In the genomic region with DNA sequence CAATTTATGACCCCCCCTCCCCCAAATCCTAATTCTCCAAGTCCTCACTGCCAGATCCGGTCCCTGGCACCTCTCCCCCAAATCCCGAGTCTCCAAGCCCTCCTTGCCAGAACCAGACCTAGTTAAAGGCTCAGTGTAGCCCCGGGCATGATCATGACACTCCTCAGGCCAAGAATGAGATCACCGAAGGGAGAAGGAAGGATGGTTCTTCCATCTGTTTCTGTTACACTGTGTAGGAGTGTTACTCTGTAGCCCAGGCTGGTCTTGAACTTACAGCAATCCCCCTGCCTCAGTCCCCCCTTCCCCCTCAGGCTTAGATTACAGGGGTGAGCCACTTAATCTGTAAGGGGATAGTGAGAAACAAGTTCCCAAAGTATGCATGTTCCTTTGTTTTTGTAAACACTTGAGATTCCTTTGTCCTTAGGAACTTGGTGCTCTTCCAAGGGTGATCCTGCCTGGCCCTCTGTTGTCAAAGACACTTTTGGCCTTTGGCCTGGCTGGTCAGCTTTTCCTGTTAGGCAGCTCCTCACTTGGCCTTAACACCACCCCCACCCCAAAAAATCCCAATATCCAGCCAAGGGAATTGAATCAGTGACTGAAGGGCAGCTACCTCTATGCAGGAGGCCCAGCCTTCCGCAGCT, we compare ENCODE assay signal across 10 mouse cellular contexts. TPM values are rescaled to one million over a fixed set of nuclear protein-coding genes. Genes with fewer than 3 reads are reported as not detected.
A peak's percentile ranks its signal among the peaks of the same experiment; 100 is the strongest.
DNase-seq lines count a peak whose midpoint lies in the region; ATAC-seq and TF ChIP-seq lines count a peak whose summit lies in the region.
"Had no signal": no experiment of that assay in that cellular context is flagged by ENCODE, and none has a peak within 500 bp of the region (broad histone marks: within the 10 kb centered on the region; RNA-seq: fewer than 3 reads in every experiment).

No protein-coding gene starts in this region.

- H3K36me3 ChIP-seq in intestine, embryonic 15.5 days = no peaks in the 10 kb centered on the region
- no peaks in the 10 kb centered on the region for H3K36me3 ChIP-seq in intestine, postnatal 0 days (ENCODE audit: control insufficient read depth, insufficient read depth)
- H3K36me3 ChIP-seq: embryonic facial prominence, embryonic 15.5 days; liver, embryonic 15.5 days had no signal

- H3K4me2 ChIP-seq in intestine, embryonic 15.5 days (replicated peaks) = no peak overlapping the region
- H3K4me2 ChIP-seq in intestine, postnatal 0 days (replicated peaks; ENCODE audit: low read depth) = no peak overlapping the region

- no peaks in the 10 kb centered on the region for H3K9me3 ChIP-seq in intestine, embryonic 15.5 days
- H3K9me3 ChIP-seq in intestine, postnatal 0 days (ENCODE audit: control insufficient read depth) = no peaks in the 10 kb centered on the region
- H3K9me3 ChIP-seq: embryonic facial prominence, embryonic 15.5 days; liver, embryonic 15.5 days had no signal

- H3K4me3 ChIP-seq in intestine, embryonic 15.5 days (replicated peaks) = no peak overlapping the region
- no peak overlapping the region for H3K4me3 ChIP-seq in intestine, postnatal 0 days (ENCODE audit: low read depth, low read length)
- H3K4me3 ChIP-seq: liver, embryonic 15.5 days had no signal

- no peak overlapping the region for H3K27ac ChIP-seq in intestine, embryonic 15.5 days
- no peak overlapping the region for H3K27ac ChIP-seq in intestine, postnatal 0 days (ENCODE audit: low read depth, low read length)
- H3K27ac ChIP-seq: embryonic facial prominence, embryonic 15.5 days; liver, embryonic 15.5 days had no signal

- DNase-seq in brain, embryonic 14.5 days (ENCODE audit: low read depth) = peak; percentile 38
- peak; percentile 70 to 83 for DNase-seq in heart, adult 9 months (ENCODE audit: low spot score in 2 of 2)
- peak; percentile 74 to 88 for DNase-seq in kidney, postnatal 25 days
- DNase-seq in retina, embryonic 14.5 days (ENCODE audit: low spot score) = no peak
- no peak for DNase-seq in T-cell, adult 2 months (ENCODE audit: low spot score)
- DNase-seq in frontal cortex, postnatal 14 days (ENCODE audit: low spot score in 2 of 2) = no peak

- WGBS in intestine, embryonic 15.5 days = 73% methylated on average over 5 of the region's 5 CpGs
- WGBS in intestine, postnatal 0 days = 73% methylated on average over 5 of the region's 5 CpGs

- TF ChIP-seq CTCF in intestine, postnatal 0 days (IDR thresholded peaks at IDR 0.05; ENCODE audit: low read depth) = no peak
- TF ChIP-seq CTCF in brain, embryonic 14.5 days (IDR thresholded peaks at IDR 0.05; ENCODE audit: borderline replicate concordance, extremely low read depth, insufficient read depth, insufficient read length) = no peak

- H3K9ac ChIP-seq in intestine, embryonic 15.5 days = no peak overlapping the region
- no peak overlapping the region for H3K9ac ChIP-seq in intestine, postnatal 0 days (ENCODE audit: low read depth, low read length)
- H3K9ac ChIP-seq: embryonic facial prominence, embryonic 15.5 days; liver, embryonic 15.5 days had no signal

- ATAC-seq in intestine, embryonic 15.5 days = peak; percentile 29; the same call in 1 of the 2 replicates
- no peak for ATAC-seq in intestine, postnatal 0 days

- H3K4me1 ChIP-seq in intestine, embryonic 15.5 days (replicated peaks) = no peaks in the 10 kb centered on the region; the same call in 1 of the 2 replicates
- H3K4me1 ChIP-seq in intestine, postnatal 0 days (replicated peaks; ENCODE audit: control insufficient read depth, insufficient read depth, low read length) = no peaks in the 10 kb centered on the region

- no peak for TF ChIP-seq POLR2A in brain, embryonic 14.5 days (IDR thresholded peaks at IDR 0.05; ENCODE audit: borderline replicate concordance, extremely low read depth, insufficient read depth, insufficient read length, poor library complexity, severe bottlenecking)

- H3K27me3 ChIP-seq in intestine, embryonic 15.5 days (replicated peaks) = no peaks in the 10 kb centered on the region
- H3K27me3 ChIP-seq in intestine, postnatal 0 days (replicated peaks; ENCODE audit: control insufficient read depth, insufficient read depth, low read length) = no peaks in the 10 kb centered on the region
- H3K27me3 ChIP-seq: embryonic facial prominence, embryonic 15.5 days had no signal

RNA-seq across cellular contexts. Expression of a gene that starts 2.8 kb away (rescaled TPM):
- not detected in 2 replicates for polyA plus RNA-seq in intestine, embryonic 15.5 days (2015; fragmentation: Nextera tagmentation; extraction: Ambion mirVana)
- not detected in 2 replicates for polyA plus RNA-seq in intestine, postnatal 0 days (2015; fragmentation: Nextera tagmentation; extraction: Ambion mirVana)
- 0.20 and 0.31 TPM in 2 replicates for polyA plus RNA-seq in brain, embryonic 14.5 days (2012; rRNA removed)
- polyA plus RNA-seq: liver, embryonic 15.5 days had no signal

Comparison
In these comparisons a context has a peak if more than half of its experiments do, and no peak if none do; other contexts are left out.
1. DNase-seq: peak in brain, embryonic 14.5 days (single experiment), heart, adult 9 months (2 of 2) and kidney, postnatal 25 days (2 of 2); none in retina, embryonic 14.5 days (single experiment), T-cell, adult 2 months (single experiment) and frontal cortex, postnatal 14 days (0 of 2).